Mouse (Mus musculus) cerebellum, adult 9-11 months (tissue): ENCODE results near the gene Btbd8.

Experiments used
- DNase-seq: peaks from one replicate; pipeline ENCODE4 v3.0.0; 2022

Btbd8 gene

DNA sequence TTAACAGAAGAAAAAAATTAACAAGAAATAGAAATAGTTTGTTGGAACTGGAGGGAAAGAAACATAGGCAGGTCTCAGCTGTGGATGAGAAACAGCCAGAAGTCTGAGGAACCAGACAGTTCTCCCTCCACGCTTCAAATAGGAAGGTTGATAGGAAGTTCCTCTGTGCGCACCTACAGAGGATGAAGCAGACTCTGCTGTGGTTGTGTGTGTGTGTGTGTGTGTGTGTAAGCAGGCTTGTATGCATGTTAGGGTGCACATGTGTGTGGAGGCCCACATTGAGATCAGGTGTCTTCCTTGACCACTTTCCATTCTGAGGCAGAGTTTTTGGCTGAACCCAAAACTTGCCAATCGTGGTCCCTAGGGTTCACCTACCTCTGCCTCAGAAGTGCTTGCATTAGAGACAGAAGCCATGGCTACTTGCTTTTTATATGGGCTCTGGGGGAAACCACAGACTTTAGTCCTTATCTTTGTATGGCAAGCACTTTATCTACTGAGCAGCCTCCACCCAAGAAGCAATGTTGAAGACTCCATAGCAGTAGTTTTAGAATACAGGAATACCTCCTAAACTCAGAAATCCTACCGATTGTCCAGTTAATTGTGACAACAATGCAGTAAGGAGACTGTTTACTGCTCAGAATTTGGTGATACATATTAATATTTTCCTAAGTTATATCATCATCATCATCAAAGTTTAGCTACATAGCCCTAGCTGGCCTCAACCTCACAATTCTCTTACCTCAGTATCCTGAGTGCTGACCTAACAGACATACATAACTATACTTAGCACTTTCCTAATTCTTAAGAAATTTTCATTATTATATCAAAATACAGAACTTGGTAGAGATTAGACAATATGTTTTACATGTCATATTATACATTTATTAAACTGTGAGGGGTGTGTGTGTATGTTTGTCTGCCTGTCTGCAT lies 24.6 kb downstream of the Btbd8 start:
- DNase-seq: no peak

DNA sequence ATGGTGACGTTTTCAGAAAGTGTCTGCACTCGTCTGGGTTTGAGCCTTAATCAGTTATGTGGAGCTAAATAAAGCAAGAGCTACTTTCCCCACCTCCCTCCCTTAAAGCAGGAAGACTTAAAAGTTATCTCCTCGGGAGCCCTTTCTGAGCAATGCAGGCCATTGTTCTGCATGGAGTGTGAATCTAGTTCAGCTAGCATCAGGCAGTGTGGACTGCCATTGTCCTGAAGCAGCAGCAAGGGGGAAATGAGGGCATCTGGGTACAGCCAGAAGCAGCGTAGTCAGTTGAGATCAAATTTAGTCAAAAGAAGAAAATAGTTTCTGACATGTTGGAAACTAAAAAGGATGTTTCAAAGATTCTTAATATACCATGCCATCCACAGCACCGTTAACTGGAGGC lies 28.7 kb downstream of the Btbd8 start:
- no peak for DNase-seq

DNA sequence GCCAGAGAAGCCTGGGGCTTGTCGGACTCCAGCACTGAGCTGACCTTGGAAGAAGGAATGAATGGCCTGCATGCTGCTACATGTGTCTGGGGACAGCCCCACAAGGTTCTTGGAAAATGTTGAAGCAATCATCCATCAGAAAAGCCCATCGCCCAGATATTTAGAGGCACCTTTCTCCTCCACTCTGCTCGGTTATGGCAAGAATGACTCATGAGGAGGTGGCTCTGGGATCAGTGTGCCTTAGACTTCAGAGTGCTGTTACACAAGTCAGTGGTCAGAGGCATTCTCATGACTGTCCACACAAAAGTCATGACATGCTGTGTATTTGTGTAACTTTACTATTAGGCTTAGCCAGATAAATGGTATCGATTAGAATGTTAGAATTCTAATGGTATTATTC lies 29.3 kb downstream of the Btbd8 start:
- DNase-seq: no peak

DNA sequence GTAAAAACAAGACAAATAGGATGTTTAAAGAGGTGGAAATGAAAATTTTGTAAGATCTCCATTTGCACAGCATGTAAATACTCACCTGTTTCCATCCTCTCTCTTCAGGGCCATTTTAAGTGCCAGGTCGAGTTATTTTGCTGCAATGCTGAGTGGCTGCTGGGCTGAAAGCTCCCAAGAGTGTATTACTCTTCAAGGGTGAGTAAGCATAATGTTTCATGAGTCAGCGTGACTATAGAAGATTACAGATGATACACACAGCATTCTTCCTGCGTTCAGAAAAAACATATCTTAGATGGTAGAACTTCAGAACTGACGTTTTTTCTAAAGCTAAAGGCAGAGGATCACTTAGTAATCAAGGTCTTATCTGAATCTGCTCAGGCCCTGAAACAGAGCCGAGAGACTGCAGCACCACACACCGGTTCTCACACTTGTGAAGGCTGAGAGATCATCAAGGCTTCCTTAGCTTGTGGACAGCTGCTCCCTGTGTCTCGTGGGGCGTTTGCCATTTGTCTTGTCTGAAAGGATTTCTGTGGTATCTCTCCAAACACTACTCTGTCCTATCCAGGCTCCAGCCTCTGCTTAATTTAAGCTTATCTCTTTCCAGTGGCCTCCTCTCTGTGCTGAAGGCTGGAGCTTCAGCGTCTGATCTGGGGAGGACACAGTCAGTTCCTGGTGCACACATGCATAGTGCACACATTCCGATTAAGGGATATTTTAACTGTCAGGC lies 33.0 kb downstream of the Btbd8 start:
- no peak for DNase-seq

DNA sequence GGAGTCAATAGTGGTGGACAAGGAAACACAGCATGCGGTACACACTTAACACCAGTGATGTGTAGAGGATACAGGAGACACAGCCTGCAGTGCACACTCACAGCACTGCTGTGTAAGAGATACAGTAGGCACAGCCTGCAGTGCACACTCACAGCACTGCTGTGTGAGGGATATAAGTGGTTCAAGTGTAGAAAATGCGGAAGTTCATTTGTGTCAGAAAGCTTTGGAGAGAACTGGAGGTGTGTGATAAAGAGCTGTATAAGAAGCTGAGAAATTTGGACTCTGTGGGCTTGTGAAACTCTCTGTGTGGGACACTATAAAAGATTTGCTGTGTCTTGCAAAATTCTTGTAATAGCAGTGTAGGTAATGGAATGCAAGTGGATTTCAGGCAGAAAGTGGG lies 42.4 kb downstream of the Btbd8 start:
- no peak for DNase-seq

DNA sequence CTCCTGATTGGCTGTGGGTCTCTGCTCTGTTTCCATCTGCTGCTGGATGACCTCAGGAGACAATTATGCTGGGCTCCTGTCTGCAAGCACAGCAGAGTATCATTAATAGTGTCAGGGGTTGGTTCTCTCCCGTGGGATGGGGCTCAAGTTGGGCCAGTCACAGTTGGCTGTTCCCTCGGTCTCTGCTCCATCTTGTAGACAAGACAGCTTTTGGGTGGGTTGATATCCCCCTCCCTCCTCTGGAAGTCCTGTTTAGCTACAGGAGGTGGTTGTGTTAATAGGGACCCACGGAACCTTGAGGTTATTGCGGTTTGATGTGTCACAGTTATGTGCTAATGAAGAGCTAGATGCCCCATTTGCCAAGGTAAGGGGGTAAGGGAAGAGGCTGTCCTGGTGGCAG lies 51.2 kb downstream of the Btbd8 start:
- no peak for DNase-seq

DNA sequence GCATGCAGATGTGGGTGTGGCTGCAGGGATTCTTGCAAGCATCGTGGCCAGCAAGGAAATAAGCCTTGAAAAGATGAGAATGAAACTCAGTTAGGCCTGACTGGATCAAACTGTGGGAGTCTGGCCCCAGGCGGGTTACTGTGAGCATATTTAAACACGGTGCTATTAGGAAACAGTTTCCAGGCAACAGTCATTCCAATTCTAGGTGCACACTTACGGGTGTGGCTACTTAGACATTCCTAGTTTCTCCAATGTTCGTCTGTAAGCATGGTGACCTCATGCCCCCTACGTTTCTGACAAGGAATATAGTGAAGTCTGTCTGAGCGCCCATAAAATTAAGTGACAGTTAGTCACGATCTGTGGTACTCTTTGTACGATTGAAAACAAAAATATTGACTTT lies 53.2 kb downstream of the Btbd8 start:
- no peak for DNase-seq

DNA sequence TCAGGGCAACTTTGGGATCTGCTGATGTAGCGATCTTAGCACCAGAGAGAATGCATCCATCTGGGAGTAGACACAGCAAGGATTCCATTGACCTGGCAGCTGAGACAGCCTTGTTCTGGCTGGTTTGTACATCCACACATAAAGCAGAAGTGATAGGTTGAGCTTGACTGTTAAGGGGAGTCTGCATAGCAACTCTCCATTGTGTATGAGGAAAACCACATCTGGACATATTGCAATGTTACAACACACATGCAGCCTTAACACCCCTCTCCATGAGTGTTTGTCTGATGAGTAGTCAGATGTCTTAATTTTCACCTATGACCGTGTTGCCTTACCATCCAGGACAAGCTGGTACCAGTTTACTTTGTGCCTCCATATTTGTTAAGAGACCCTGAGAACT lies 54.7 kb downstream of the Btbd8 start:
- DNase-seq: no peak

DNA sequence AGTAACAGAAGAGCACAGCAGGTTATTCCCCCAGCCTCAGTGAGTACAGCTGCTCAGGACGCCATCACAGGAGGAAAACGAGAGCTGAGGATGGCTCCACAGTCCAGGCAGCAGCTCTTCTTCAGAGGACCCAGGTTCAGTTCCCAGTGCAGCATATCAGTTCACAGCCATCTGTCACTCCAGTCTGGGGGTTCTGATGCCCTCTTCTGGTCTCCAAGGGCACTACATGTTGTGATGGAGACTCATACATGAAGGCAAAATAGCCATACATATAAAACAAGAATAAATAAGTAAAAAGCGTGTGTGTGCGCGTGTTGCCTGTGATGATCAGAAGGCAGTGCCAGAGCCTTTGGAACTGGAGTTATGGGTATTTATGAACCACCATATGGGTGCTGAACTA lies 57.0 kb downstream of the Btbd8 start:
- peak; percentile 35 for DNase-seq

DNA sequence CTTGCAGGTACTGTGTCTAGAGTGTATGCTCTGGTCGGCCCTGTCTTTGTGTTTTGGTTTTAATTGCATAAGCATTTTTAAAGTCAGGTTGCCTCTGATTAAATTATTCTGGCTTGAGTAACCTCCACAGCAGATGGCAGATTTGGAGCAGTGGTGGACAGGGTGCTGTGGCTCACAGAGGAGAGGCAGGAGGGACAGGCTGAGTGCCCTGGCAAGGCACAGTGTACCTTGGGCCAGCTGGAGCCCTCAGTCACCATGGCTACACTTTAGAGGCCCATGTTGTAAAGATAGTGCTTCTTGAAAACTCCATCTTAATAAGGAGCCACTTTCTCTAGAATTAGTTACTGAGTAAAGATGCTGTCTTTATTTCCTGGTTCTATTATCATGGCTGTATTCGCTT lies 58.2 kb downstream of the Btbd8 start:
- peak; percentile 92 for DNase-seq

DNA sequence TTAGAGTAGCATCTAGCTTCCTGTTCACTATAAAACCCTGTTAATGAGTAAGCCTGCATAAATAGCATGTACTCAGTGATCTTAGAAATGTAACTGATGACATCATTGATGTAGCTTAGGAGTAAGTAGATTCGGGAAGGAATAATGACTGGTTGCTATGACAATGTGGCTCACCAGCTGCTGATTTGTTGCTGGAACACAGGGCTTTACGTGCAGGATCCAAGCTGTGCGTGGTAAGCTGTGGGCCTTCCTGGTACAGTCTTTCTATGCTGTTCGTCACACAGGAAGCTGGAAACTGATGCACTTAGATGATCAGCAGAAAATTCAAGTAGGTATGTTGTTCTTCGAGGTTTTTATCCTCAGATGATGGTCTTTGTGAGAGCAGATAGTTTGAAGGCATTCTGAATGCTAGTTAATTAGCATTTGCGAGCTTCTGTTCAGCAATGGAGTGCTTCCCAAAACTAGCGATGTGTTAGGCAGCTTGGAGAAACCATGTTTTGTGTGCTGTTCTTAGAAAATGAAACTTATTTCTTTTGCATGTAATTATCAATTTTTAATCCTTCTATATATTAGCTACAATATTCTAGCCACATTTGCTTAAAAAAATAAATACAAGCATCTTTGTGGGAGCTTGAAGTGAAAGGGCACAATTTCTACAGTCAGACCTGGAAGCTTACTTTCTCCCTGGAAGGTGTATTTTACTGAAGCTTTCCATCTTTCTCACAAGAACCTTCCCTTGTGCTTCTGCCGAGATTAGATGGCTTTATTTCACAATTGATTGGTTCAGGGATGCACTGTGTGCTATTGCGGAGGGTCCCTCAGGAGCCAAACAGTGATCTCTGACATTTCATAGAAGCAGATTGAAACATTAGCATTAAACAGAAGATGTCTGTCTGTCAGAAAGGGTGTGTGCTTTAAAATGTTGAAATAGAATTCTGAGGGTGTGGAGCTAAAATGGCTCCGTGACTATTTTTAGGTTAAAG lies 60.0 kb downstream of the Btbd8 start:
- DNase-seq: peak; percentile 66

DNA sequence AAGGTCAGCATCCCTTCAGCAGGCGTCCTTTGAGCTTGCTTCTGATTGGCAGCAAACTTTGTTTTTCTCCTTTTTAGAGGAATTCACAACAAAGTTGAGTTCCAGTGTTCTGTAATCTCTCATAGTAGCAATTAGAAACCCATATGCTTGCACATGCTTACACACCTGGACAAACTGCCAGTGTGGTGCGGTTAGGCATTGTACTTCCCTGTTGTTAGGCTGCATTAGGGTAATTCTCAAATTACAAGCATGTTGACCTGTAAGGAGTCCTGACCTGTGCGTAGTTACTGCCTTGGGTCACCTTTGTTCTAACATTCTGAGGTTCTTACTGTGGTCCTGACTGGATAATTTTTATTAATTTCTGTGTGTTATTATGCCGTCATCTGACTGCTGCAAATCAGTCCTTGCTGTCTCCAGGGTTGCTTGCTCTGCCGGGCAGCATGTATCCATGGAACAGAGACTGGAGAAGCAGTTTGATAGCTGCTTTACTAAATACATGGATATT lies 61.1 kb downstream of the Btbd8 start:
- DNase-seq: peak; percentile 28

DNA sequence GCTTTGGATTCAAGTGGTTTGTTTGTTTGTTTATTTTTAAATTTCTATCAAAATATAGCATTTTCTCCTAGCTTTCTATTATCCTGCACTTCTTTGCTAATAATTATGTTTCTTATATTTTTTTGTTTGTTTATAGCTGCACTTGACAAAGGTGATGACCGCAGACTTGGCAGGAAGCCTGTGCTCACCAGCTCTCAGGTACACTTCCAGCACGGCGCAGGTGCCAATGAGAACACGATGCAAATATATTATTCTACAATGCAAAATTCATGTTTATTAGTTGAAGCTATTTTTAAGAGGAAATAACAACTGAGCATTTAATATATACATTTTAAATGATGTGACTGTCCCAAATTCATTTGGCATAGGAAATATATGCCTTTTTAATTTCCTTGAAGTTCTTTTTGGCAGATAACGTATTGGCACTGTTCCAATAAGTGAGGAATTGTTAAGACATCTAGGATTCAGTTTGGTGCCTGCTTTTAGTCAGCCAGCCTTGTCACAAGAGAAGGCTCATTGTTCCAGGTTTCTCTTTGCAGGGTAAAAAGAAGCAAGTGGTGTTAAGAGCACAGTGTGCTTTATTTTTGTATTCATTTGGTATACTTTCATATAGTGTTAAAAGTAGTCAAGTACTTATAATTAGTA lies 62.2 kb downstream of the Btbd8 start:
- peak; percentile 80 for DNase-seq

DNA sequence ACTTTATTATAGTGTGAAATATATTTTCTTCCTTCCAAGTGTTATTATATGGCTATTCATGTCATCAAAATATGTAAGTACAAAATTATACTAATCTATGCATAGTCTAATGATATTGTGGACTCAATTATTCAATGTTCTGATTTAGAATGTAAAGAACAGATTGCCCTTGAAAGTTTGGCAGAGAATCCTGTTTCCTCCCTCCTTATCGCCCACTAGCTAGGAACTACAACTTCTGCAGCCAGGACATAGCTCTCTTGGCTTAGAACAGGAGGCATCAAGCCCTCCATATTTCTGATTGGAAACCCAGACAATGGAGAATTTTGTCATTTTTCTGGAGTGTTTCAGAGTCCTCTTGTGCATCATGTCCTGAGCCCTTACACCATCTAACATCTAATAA lies 62.9 kb downstream of the Btbd8 start:
- no peak for DNase-seq

DNA sequence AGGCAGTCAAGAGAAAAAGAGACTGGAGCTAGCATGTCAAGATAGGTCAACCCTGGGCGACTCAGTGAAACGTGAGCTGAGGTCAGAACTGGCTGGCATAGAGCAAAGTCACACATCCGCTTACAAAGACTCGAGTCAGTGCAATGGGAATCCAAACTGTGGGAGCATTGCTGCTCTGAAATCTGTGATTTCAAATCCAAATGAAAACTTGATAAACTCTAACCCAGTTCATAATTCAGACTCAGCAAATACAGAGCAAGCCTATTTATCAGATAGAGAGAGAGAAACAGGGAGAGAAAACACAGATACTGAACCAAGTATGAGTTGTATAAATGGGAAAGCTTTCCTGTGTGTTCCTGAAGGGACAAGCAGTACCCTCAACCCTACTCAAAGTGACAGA lies 69.5 kb downstream of the Btbd8 start, which contains the start of gene Gm42669:
Gene Gm42669 (plus strand): TSS at position 301 of the 400 bp plus-strand sequence.
- no peak for DNase-seq

DNA sequence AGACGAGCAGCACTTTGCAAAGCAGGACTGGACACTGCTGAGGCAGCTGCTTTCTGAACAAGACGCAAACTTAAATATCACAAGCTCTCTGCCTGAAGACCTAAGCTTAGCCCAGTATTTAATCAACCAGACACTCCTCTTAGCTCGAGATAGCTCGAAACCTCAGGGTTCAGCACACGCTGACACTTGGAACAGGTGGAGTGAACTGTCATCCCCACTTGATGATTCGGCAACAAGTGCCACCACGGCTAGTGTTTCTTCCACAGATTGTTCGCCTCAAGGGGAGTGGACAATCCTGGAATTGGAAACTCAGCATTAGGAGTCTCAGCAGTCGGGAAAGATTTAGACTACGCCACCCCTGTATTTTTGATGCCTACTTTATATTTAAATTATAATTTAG lies 72.7 kb downstream of the Btbd8 start:
- no peak for DNase-seq

DNA sequence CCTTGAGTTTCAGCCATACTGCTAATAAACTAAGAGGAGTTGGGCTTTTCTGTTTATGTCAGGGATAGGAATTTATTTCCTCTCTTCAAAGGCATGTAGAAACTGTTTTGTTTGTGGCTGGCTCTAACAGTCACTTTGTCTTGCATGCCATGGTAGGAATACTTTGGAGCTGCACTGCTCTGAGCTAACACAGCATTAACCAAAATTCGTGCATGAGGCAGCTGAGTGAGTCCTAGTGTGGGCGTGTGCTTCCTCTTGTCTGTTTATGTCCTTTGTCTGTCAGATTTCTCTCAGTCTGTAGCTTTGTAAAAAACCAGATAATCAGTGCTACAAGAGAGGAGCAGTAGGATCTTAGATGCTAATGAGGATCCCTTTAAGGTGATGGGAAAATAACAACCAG lies 73.5 kb downstream of the Btbd8 start:
- DNase-seq: no peak

DNA sequence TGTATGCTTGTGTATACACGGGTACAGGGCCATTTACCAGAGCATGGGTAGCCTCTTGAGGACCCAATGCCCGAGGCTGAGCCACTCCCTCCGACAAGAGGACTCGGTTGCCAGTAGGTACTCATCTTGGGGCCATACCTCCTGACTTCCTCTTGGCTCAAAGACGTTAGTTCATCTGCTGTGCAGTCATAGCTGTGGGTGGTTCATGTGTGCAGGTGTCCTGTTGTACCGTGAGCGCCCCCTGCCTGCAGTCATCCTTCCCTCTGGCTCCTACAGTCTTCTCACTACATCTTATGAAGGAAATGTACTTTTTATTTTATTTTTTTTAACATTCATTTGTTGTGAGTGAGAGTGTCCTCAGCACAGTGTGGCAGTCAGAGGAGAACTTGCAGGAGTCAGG lies 75.8 kb downstream of the Btbd8 start:
- DNase-seq: peak; percentile 65

DNA sequence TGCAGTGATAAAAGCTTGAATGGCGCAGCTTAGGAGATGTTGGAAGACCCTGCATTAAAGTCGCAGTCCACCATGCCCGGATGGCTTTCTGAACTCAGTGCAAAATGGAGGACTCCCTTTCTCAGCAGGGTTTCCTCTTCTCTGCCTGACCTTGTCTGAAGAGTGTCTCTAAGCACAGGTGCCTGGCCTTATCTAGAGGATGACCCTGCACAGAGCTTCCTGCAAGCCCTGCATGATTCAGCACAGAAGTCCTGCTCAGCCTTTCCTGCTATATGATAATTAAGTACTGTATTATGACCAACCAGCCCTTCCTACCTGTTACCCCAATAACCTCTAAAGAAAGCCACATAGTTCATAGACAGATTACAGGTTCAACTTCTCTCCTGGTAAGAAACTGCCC lies 77.7 kb downstream of the Btbd8 start:
- no peak for DNase-seq

DNA sequence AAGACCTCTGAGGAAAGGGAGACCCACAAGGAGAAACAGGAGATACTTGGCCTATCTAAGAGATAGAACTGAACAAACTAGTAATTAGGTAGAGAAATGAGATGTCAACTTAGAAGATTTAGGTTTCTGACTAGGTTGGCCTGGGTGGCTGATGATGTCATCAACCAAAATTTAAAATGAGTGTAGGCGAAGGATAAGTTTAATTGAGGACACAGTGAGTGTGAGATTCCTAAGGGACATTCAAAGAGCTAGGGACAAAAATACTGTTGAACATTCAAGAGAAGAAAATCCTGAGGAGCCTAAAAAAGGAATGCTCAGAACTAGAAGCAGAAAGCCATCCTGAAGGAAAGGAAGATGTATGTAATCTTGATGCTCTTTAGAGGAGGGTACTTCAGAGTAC lies 78.3 kb downstream of the Btbd8 start:
- no peak for DNase-seq

DNA sequence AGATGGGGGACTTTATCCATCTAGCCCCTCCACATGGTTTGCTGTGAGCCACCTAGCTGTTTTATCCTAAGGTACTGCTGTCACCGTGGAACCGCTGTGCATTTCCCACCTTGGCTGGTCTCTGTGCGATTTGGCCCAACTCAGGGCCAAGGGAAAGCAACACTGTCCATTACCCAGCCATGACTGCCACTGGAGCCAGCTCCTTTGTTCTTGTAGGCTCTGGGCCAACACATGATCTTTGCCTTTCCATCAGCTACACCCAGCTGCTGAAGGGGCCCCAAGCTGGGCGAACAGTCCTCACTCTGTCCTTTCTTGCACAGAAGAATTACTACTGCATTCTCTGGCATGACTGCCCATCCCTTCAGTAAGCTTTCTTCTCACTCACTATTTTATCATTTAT lies 80.8 kb downstream of the Btbd8 start:
- DNase-seq: no peak

DNA sequence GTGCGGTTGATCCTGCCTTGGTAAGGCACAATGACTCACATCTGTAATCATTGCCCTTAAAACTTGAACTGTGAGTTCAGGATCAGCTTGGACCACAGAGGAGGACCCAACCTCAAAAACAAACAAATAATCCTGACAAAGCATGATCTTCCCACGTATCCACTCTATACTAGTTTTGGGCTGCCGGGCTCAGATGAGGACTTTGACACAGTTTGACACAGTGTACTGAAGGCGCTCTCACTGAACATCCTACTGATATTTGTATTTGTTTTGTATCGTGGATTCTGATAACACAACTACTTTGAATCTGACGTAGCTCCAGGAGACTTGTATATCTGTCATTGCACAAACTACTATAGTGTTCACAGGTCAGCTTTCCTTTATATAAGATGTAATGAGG lies 83.6 kb downstream of the Btbd8 start:
- DNase-seq: no peak
